Mouse (Mus musculus) liver, postnatal 0 days (tissue): Measurements from ENCODE around the gene Cfap77. TPM values are rescaled to one million over a fixed set of nuclear protein-coding genes. Genes with fewer than 3 reads are reported as not detected.
A peak's percentile ranks its signal among the peaks of the same experiment; 100 is the strongest.

ENCODE experiments used
- ATAC-seq: fragments of 200-750 bp; cut with Nextera tagmentation; 2 replicates; pipeline ENCODE4 v1.8.0; 2017; ENCODE audit warnings: mild to moderate bottlenecking, moderate library complexity
- DNase-seq: peaks from one replicate; pipeline ENCODE4 v3.0.0-alpha.2; 2016
- H3K27ac ChIP-seq: fragments of 300-500 bp; sonication (generic); 2 replicates; pipeline ENCODE4 v1.5.1; 2014; ENCODE audit warnings: antibody characterized with exemption, moderate library complexity, mild to moderate bottlenecking, low read depth
- H3K27me3 ChIP-seq: fragments of 300-500 bp; sonication (generic); 2 replicates; pipeline ENCODE4 v1.6.1; 2014; ENCODE audit warnings: low read length, control low read depth, mixed read lengths; ENCODE audit not compliant: insufficient read depth
- H3K36me3 ChIP-seq: fragments of 300-500 bp; sonication (generic); replicated peaks from 2 replicates; pipeline ENCODE4 v1.6.1; 2014; ENCODE audit warnings: mild to moderate bottlenecking, control low read depth, low read length, moderate library complexity, mixed read lengths; ENCODE audit not compliant: insufficient read depth
- H3K4me1 ChIP-seq: fragments of 300-500 bp; sonication (generic); 2 replicates; pipeline ENCODE4 v1.6.1; 2014; ENCODE audit warnings: antibody characterized with exemption, mild to moderate bottlenecking, control low read depth; ENCODE audit not compliant: insufficient read depth
- H3K4me2 ChIP-seq: fragments of 300-500 bp; sonication (generic); 2 replicates; pipeline ENCODE4 v1.6.1; 2014; ENCODE audit warnings: low read depth, mild to moderate bottlenecking, low read length, moderate library complexity, mixed read lengths
- H3K4me3 ChIP-seq: fragments of 300-500 bp; sonication (generic); 2 replicates; pipeline ENCODE4 v1.5.1; 2014; ENCODE audit warnings: low read depth, low read length
- H3K9ac ChIP-seq: fragments of 300-500 bp; sonication (generic); replicated peaks from 2 replicates; pipeline ENCODE4 v1.6.1; 2014; ENCODE audit warnings: mild to moderate bottlenecking, moderate library complexity
- H3K9me3 ChIP-seq: fragments of 300-500 bp; sonication (generic); 2 replicates; pipeline ENCODE4 v1.6.1; 2016; ENCODE audit warnings: mild to moderate bottlenecking, control low read depth, low read length, mixed read lengths
- CTCF ChIP-seq: sonication (generic); IDR thresholded peaks from 2 replicates; pipeline ENCODE4 v1.5.1; 2016; ENCODE audit warnings: antibody characterized with exemption, low read depth
- EP300 ChIP-seq: IDR thresholded peaks from 2 replicates; pipeline ENCODE4 v1.6.1; 2016; ENCODE audit warnings: antibody characterized with exemption, low read depth, mild to moderate bottlenecking
- WGBS: fragments of 180-500 bp; shearing (Covaris S2); extraction: QIAGEN DNeasy Blood & Tissue Kit; methylation state at CpG from one replicate; pipeline ENCODE4 v1.1.7; 2014; ENCODE audit not compliant: insufficient replicate concordance; 5-methylcytosine and 5-hydroxymethylcytosine counted together
- polyA plus RNA-seq: library from polyadenylated mRNA; unstranded; fragments of >200 nt; fragmentation: Nextera tagmentation; extraction: Ambion mirVana; gene quantifications from 2 replicates; pipeline ENCODE4 v1.2.1, GENCODE M21; 2015

Gene Cfap77
- polyA plus RNA-seq, 1 experiment from 2014 or later, result 0.06 TPM

DNA sequence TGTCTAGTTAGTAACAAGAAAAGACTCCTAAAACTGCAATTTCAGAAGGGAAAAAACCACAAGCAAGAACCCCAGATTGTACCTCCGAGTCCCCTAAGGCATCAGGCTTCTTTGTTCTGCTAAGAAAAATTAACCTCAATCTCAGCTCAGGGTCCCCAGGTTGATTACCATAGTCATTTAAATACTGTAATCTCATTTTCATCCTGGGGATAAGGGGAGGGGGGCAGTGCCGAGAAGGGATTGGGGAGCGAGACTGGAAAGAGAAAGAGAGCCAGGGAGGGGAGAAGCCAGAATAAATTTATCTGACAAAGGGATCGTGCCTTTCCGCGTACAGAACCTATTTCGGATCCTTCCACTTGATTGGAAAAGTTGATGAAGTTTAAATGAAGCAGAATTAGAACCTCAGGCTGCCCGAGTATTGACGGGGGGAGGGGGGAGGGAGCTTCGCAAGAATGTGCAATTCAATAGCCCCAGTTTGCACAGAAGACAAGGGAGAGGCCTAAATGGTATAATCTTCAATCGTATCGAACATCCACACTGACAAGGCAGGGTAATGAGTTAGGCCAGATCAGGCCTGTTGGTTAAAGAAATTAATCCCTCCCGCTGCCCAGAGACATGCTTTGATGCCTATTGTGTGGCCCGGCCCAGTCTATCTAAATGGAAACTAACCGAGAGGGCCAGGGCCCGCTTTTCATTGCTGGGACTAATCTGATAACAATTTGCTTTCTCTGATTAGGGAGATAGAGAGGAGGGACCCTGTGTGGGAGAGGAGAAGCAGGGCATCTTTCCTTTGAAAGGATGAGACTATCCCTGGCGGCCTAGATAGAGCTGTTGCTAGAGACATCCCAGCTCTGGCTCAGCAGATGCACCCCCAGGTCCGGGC lies 14.0 kb downstream of the Cfap77 start:
- H3K4me3 ChIP-seq, result no peak overlapping the region
- H3K27ac ChIP-seq, result no peak overlapping the region
- DNase-seq, result no peak
- H3K4me2 ChIP-seq, result no peak overlapping the region
- no peaks in the 10 kb centered on the region for H3K36me3 ChIP-seq
- no peaks in the 10 kb centered on the region for H3K4me1 ChIP-seq
- no peaks in the 10 kb centered on the region for H3K9me3 ChIP-seq
- TF ChIP-seq EP300 (no peak), CTCF (no peak)
- WGBS, result 42% methylated on average over 18 of the region's 18 CpGs
- no peaks in the 10 kb centered on the region; the same call in 1 of the 2 replicates for H3K27me3 ChIP-seq
- ATAC-seq, result no peak
- no peak overlapping the region for H3K9ac ChIP-seq

DNA sequence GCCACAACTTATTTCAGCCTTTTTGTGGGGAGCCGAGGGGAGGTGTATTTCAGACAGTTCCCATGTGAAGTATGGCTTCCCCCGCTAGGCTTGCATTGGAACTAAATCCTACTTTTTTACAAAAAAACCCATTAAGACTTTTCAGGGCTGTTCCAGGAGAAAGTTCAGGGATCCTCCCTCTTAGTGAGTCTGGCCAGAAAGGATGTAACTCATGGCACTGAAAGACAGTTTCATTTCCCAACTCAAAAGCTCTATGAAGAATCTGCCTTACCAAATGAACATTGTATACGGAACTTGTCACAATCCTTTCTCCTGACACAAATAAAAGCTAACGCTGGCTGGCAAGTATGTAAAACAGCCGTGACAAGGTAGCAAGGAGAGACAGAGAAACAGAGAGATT lies 15.1 kb downstream of the Cfap77 start:
- DNase-seq, result no peak
- ATAC-seq, result no peak
- TF ChIP-seq CTCF (no peak), EP300 (no peak)
- H3K27me3 ChIP-seq, result no peaks in the 10 kb centered on the region; the same call in 1 of the 2 replicates
- H3K4me1 ChIP-seq, result no peaks in the 10 kb centered on the region
- H3K9me3 ChIP-seq, result no peaks in the 10 kb centered on the region
- 43% methylated on average over 5 of the region's 5 CpGs for WGBS
- no peak overlapping the region for H3K27ac ChIP-seq
- no peak overlapping the region for H3K4me2 ChIP-seq
- no peak overlapping the region for H3K9ac ChIP-seq
- H3K36me3 ChIP-seq, result no peaks in the 10 kb centered on the region
- no peak overlapping the region for H3K4me3 ChIP-seq

DNA sequence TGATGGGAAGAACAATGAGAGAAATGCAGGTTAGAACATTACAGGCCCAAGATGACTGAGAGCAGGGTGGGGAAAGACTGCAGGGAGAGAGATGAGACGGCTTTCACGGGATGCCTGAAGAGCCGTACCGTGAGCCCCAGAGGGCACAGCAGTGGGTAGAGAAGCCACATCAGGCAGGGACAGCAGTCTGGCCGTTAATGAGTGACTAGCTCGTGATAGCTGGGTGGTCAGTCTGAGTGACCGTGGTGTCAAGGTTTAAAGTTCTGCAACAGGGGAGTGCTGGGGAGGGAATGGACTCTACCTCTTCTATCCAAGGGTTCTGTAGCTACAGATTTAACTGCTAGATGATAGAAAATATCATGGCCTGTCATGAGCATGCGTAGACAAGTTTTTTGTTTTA lies 19.2 kb downstream of the Cfap77 start:
- WGBS, result 47% methylated on average over 8 of the region's 8 CpGs
- ATAC-seq (peak; percentile 92), DNase-seq (peak; percentile 56)
- Histone ChIP-seq H3K9me3 (no peaks in the 10 kb centered on the region), H3K4me2 (peak overlapping the region; percentile 20), H3K27ac (peak overlapping the region; percentile 62), H3K4me3 (no peak overlapping the region), H3K27me3 (no peaks in the 10 kb centered on the region; the same call in 1 of the 2 replicates), H3K4me1 (peaks cover 8% of the 10 kb centered on the region), H3K9ac (no peak overlapping the region), H3K36me3 (no peaks in the 10 kb centered on the region)
- TF ChIP-seq CTCF (no peak), EP300 (peak; percentile 47; the same call in 1 of the 2 replicates)

DNA sequence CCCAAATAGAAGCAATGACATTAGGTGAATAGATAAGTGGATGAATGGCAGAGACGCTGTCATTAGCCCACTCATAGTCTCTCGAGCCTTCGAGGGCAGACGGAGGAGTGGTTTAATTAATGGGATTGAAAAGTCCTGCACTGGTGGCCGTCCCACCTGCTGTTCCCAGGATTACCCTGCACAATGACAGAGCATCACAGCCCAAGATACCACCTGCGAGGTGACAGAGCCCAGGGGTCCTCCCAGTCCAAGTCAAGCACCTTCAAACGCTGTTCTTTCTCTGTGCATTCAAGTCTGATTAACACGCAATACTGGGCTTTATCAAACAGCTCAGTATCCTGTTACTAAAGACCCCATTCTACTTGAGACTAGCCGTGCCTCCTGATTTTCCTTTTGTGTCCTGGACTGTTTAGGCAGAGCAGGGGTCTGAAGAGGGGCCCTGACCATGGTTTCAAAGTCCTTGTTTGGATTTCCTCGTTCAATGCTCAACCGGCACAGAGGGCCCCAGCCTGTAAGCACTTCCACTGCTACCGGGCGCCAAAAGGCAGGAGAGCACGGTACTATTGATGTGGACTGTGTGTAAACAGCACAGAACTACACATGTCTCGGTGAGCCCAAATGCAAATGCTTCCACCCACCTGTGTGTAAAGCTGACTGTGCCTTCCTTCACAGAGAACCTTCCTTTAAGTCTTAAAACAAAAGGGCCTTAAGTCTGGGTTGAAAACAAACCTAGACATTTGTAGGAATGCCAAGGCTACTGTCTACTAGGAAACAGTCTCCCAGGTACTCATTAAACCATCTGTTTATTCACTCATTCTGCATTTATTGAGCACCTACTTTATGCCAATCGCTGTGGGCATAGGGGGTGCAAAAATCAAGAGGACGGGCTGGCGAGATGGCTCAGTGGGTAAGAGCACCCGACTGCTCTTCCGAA lies 20.1 kb downstream of the Cfap77 start:
- WGBS, result 51% methylated on average over 20 of the region's 20 CpGs
- Histone ChIP-seq H3K27me3 (no peaks in the 10 kb centered on the region; the same call in 1 of the 2 replicates), H3K9me3 (no peaks in the 10 kb centered on the region), H3K4me2 (no peak overlapping the region), H3K9ac (no peak overlapping the region), H3K4me1 (peaks cover 8% of the 10 kb centered on the region), H3K27ac (peak overlapping the region; percentile 79), H3K4me3 (no peak overlapping the region), H3K36me3 (no peaks in the 10 kb centered on the region)
- ATAC-seq (peak; percentile 85), DNase-seq (peak; percentile 49)
- no peak for TF ChIP-seq CTCF
- no peak for TF ChIP-seq EP300

DNA sequence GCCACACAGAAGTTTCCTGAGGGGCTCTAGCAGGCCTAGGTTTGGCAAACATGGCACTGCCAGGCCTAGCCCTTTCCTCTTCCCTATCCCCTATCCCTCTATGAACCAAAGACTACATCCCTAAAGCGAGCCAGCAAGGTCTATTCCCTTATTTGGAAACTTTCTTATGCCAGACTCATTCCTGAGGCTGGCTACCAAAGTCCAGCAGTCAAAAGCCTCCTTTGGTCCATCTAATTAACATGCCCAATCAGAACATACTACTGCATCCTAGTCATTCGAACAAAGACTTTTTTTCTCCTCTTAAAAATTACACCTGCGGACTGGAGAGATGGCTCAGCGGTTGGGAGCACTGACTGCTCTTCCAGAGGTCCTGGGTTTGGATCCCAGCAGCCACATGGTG lies 22.9 kb downstream of the Cfap77 start:
- ATAC-seq (no peak), DNase-seq (no peak)
- no peaks in the 10 kb centered on the region for H3K27me3 ChIP-seq
- TF ChIP-seq EP300 (no peak), CTCF (no peak)
- H3K36me3 ChIP-seq, result no peaks in the 10 kb centered on the region
- H3K9ac ChIP-seq, result no peak overlapping the region
- H3K4me2 ChIP-seq, result no peak overlapping the region
- H3K27ac ChIP-seq, result no peak overlapping the region
- H3K4me3 ChIP-seq, result no peak overlapping the region
- H3K4me1 ChIP-seq, result peaks cover 8% of the 10 kb centered on the region
- whole genome bisulfite sequencing, result 77% methylated on average over 4 of the region's 4 CpGs
- no peaks in the 10 kb centered on the region for H3K9me3 ChIP-seq
